In the genomic region with DNA sequence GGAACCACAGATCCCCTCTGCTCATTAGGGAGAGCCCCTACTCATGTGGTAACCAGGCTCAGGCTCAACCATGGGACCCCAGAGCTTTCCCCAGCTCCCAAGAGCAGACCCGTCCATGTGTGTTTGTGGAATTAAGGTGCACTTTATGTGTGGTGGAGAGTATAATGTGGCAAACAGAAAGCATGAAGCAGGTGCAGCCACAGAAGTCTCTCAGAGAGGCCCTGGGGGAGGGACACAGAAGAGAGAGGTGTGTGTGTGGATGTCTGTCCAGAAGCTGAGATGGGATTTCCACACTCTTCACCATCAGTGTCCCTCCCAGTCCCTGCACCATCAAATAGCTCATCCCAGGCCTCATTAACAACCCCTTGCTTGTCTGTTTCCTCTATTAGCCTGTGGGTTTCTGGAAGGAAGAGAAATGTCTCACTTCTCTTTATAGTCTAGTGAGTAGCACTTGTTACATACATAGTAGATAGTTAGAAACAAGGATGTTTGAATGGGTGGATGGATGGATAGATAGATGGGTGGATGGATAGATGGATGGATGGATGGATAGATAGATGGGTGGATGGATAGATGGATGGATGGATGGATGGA, we compare ENCODE assay signal across 29 mouse cellular contexts. TPM values are rescaled to one million over a fixed set of nuclear protein-coding genes. Genes with fewer than 3 reads are reported as not detected.
DNase-seq lines count a peak whose midpoint lies in the region; ATAC-seq and TF ChIP-seq lines count a peak whose summit lies in the region.
"Had no signal": no experiment of that assay in that cellular context is flagged by ENCODE, and none has a peak within 500 bp of the region (broad histone marks: within the 10 kb centered on the region; RNA-seq: fewer than 3 reads in every experiment).

No protein-coding gene starts in this region.

- 90% methylated on average over 1 of the region's 1 CpGs for WGBS in midbrain, embryonic 11.5 days
- 85% methylated on average over 1 of the region's 1 CpGs for WGBS in midbrain, embryonic 10.5 days
- WGBS in bone marrow, adult 2 months = 65% methylated on average over 1 of the region's 1 CpGs
- WGBS in hindbrain, embryonic 13.5 days = 95% methylated on average over 1 of the region's 1 CpGs

- no peak for TF ChIP-seq POLR2A in bone marrow, adult 2 months (IDR thresholded peaks at IDR 0.05; ENCODE audit: borderline replicate concordance, control insufficient read depth, low read depth, low read length)

- no peak for TF ChIP-seq CTCF in bone marrow, adult 2 months (IDR thresholded peaks at IDR 0.05; ENCODE audit: control insufficient read depth, insufficient read depth, low read length)

- no peak overlapping the region for H3K4me2 ChIP-seq in midbrain, embryonic 11.5 days
- no peak overlapping the region for H3K4me2 ChIP-seq in hindbrain, embryonic 13.5 days
- H3K4me2 ChIP-seq: embryonic facial prominence, embryonic 12.5 days; embryonic facial prominence, embryonic 15.5 days; heart, embryonic 12.5 days; heart, embryonic 15.5 days; hindbrain, embryonic 15.5 days had no signal

- intact Hi-C loops in gastrocnemius, postnatal 36 days (cut with DNase I) = no loop called here

- peak; percentile 64 for DNase-seq in midbrain, embryonic 11.5 days (ENCODE audit: low spot score, missing footprints)
- DNase-seq in midbrain, embryonic 10.5 days (ENCODE audit: low spot score) = no peak
- peak; percentile 49 for DNase-seq in thymus, postnatal 25 days
- DNase-seq in gastrocnemius, postnatal 36 days = no peak
- no peak for DNase-seq in ovary, postnatal 36 days (ENCODE audit: low spot score)
- DNase-seq: adrenal gland, adult 8-10 months; adrenal gland, postnatal 25 days; cerebellum, adult 18-20 months; cerebellum, adult 9-10 months; cerebellum, postnatal 14 days; forebrain, postnatal 0 days; gastrocnemius, adult 2 months; gastrocnemius, postnatal 25 days; heart, adult 11 months; heart, postnatal 10 days; heart, postnatal 36 days had no signal

- H3K36me3 ChIP-seq in midbrain, embryonic 11.5 days (ENCODE audit: control insufficient read depth, insufficient read depth, low read length) = no peaks in the 10 kb centered on the region
- H3K36me3 ChIP-seq in midbrain, embryonic 10.5 days = no peaks in the 10 kb centered on the region
- no peaks in the 10 kb centered on the region for H3K36me3 ChIP-seq in hindbrain, embryonic 13.5 days
- H3K36me3 ChIP-seq: embryonic facial prominence, embryonic 12.5 days; embryonic facial prominence, embryonic 15.5 days; heart, embryonic 12.5 days; heart, embryonic 15.5 days; hindbrain, embryonic 10.5 days; hindbrain, embryonic 15.5 days had no signal

- no peak overlapping the region for H3K9ac ChIP-seq in midbrain, embryonic 11.5 days (ENCODE audit: low read length)
- no peak overlapping the region for H3K9ac ChIP-seq in hindbrain, embryonic 13.5 days
- H3K9ac ChIP-seq: embryonic facial prominence, embryonic 12.5 days; embryonic facial prominence, embryonic 15.5 days; forebrain, postnatal 0 days; heart, embryonic 12.5 days; heart, embryonic 15.5 days; hindbrain, embryonic 15.5 days had no signal

- H3K4me1 ChIP-seq in midbrain, embryonic 11.5 days (ENCODE audit: control insufficient read depth, insufficient read depth, low read length) = no peaks in the 10 kb centered on the region
- H3K4me1 ChIP-seq in midbrain, embryonic 10.5 days = peaks cover 19% of the 10 kb centered on the region
- H3K4me1 ChIP-seq in bone marrow, adult 2 months (ENCODE audit: control insufficient read depth, insufficient read depth, low read length) = no peaks in the 10 kb centered on the region; the same call in none of the 2 replicates
- H3K4me1 ChIP-seq in hindbrain, embryonic 13.5 days (replicated peaks) = peaks cover 4% of the 10 kb centered on the region; the same call in 1 of the 2 replicates
- H3K4me1 ChIP-seq: heart, embryonic 12.5 days; heart, embryonic 15.5 days; hindbrain, embryonic 15.5 days had no signal

- no peak overlapping the region for H3K4me3 ChIP-seq in midbrain, embryonic 11.5 days (ENCODE audit: low read depth, low read length)
- H3K4me3 ChIP-seq in midbrain, embryonic 10.5 days = no peak overlapping the region
- H3K4me3 ChIP-seq in bone marrow, adult 2 months (replicated peaks; ENCODE audit: control insufficient read depth, low read depth, low read length) = no peak overlapping the region
- no peak overlapping the region for H3K4me3 ChIP-seq in hindbrain, embryonic 13.5 days
- H3K4me3 ChIP-seq: embryonic facial prominence, embryonic 12.5 days; embryonic facial prominence, embryonic 15.5 days; gastrocnemius, adult 2 months; heart, embryonic 12.5 days; heart, embryonic 15.5 days; hindbrain, embryonic 10.5 days; hindbrain, embryonic 15.5 days had no signal

- H3K27ac ChIP-seq in midbrain, embryonic 11.5 days (ENCODE audit: low read depth, low read length) = no peak overlapping the region
- H3K27ac ChIP-seq in midbrain, embryonic 10.5 days (replicated peaks) = no peak overlapping the region
- peak overlapping the region; percentile 3; the same call in 1 of the 2 replicates for H3K27ac ChIP-seq in bone marrow, adult 2 months (ENCODE audit: control insufficient read depth, insufficient read depth, low read depth, low read length, poor library complexity)
- H3K27ac ChIP-seq in hindbrain, embryonic 13.5 days = no peak overlapping the region
- H3K27ac ChIP-seq: embryonic facial prominence, embryonic 12.5 days; embryonic facial prominence, embryonic 15.5 days; gastrocnemius, adult 2 months; heart, embryonic 15.5 days; hindbrain, embryonic 10.5 days; hindbrain, embryonic 15.5 days had no signal

- H3K27me3 ChIP-seq in midbrain, embryonic 11.5 days (ENCODE audit: control insufficient read depth, insufficient read depth, low read length) = no peaks in the 10 kb centered on the region
- peaks cover 20% of the 10 kb centered on the region; the same call in 1 of the 2 replicates for H3K27me3 ChIP-seq in midbrain, embryonic 10.5 days (ENCODE audit: low read depth, poor library complexity, severe bottlenecking)
- H3K27me3 ChIP-seq in hindbrain, embryonic 13.5 days = 0 out of 2 replicates have a peak, but pooled peaks cover 3% of the 10 kb centered on the region
- H3K27me3 ChIP-seq: embryonic facial prominence, embryonic 15.5 days; heart, embryonic 15.5 days; hindbrain, embryonic 15.5 days had no signal

- no peak for ATAC-seq in midbrain, embryonic 11.5 days (ENCODE audit: low FRiP score)
- ATAC-seq in megakaryocyte, adult 5-6 weeks (ENCODE audit: poor library complexity, severe bottlenecking) = peak; percentile 80
- no peak for ATAC-seq in hindbrain, embryonic 13.5 days (ENCODE audit: low FRiP score)
- ATAC-seq: activated CD4-positive, CD25-positive, alpha-beta regulatory T cell, adult 4 months; forebrain, embryonic 14.5 days; forebrain, postnatal 0 days had no signal

- no peaks in the 10 kb centered on the region for H3K9me3 ChIP-seq in midbrain, embryonic 11.5 days (ENCODE audit: control insufficient read depth, low read length)
- H3K9me3 ChIP-seq in midbrain, embryonic 10.5 days (replicated peaks) = peaks cover 6% of the 10 kb centered on the region; the same call in 1 of the 2 replicates
- H3K9me3 ChIP-seq in hindbrain, embryonic 13.5 days = no peaks in the 10 kb centered on the region
- H3K9me3 ChIP-seq: embryonic facial prominence, embryonic 12.5 days; embryonic facial prominence, embryonic 15.5 days; heart, embryonic 12.5 days; heart, embryonic 15.5 days; hindbrain, embryonic 15.5 days had no signal

RNA-seq across cellular contexts. Expression of a gene that starts 26.6 kb away (rescaled TPM):
- polyA plus RNA-seq in midbrain, embryonic 11.5 days (2014; fragmentation: Nextera tagmentation; extraction: Ambion mirVana) = not detected in 2 replicates
- polyA plus RNA-seq in midbrain, embryonic 10.5 days (2016; fragmentation: Nextera tagmentation; extraction: Ambion mirVana) = not detected in 2 replicates
- 1.4 TPM in 1 of 2 replicates, not detected in the other for polyA plus RNA-seq in bone marrow, adult 2 months (2011; ENCODE audit: insufficient read depth, insufficient read length, low replicate concordance, missing spikeins)
- not detected in 2 replicates for total RNA-seq in megakaryocyte, adult 5-6 weeks (2015)
- not detected in 2 replicates for total RNA-seq in megakaryocyte, adult 5-6 weeks (2017)
- not detected in 2 replicates for polyA plus RNA-seq in hindbrain, embryonic 13.5 days (2015; fragmentation: Nextera tagmentation; extraction: Ambion mirVana)
- not detected for total RNA-seq in gastrocnemius, postnatal 36 days (2021)
- total RNA-seq: adrenal gland, adult 8-10 months; adrenal gland, postnatal 25 days; forebrain, postnatal 0 days; gastrocnemius, adult 2 months; gastrocnemius, postnatal 25 days; heart, postnatal 10 days; heart, postnatal 36 days had no signal
- polyA plus RNA-seq: embryonic facial prominence, embryonic 12.5 days; embryonic facial prominence, embryonic 15.5 days; forebrain, embryonic 11.5 days; forebrain, embryonic 14.5 days; forebrain, postnatal 0 days; frontal cortex, adult 2 months; heart, embryonic 12.5 days; heart, embryonic 15.5 days; hindbrain, embryonic 10.5 days; hindbrain, embryonic 15.5 days had no signal

RNA-seq across cellular contexts. Expression of a gene that starts 35.9 kb away (rescaled TPM):
- polyA plus RNA-seq in midbrain, embryonic 11.5 days (2014; fragmentation: Nextera tagmentation; extraction: Ambion mirVana) = 9.8 and 10.4 TPM in 2 replicates
- 11.4 and 13.0 TPM in 2 replicates for polyA plus RNA-seq in midbrain, embryonic 10.5 days (2016; fragmentation: Nextera tagmentation; extraction: Ambion mirVana)
- 17.1 and 27.6 TPM in 2 replicates for polyA plus RNA-seq in bone marrow, adult 2 months (2011; ENCODE audit: insufficient read depth, insufficient read length, low replicate concordance, missing spikeins)
- total RNA-seq in megakaryocyte, adult 5-6 weeks (2015) = 4.2 and 7.6 TPM in 2 replicates
- 19.6 and 27.5 TPM in 2 replicates for total RNA-seq in megakaryocyte, adult 5-6 weeks (2017)
- polyA plus RNA-seq in hindbrain, embryonic 13.5 days (2015; fragmentation: Nextera tagmentation; extraction: Ambion mirVana) = 12.5 and 14.5 TPM in 2 replicates
- total RNA-seq in gastrocnemius, postnatal 36 days (2021) = 1 to 10 TPM; 4.4 to 5.1 TPM

RNA-seq across cellular contexts. Expression of a gene that starts 41.6 kb away (rescaled TPM):
- polyA plus RNA-seq in midbrain, embryonic 11.5 days (2014; fragmentation: Nextera tagmentation; extraction: Ambion mirVana) = 0.34 and 0.36 TPM in 2 replicates
- polyA plus RNA-seq in midbrain, embryonic 10.5 days (2016; fragmentation: Nextera tagmentation; extraction: Ambion mirVana) = 0.25 and 0.48 TPM in 2 replicates
- 0.70 TPM in 1 of 2 replicates, not detected in the other for polyA plus RNA-seq in bone marrow, adult 2 months (2011; ENCODE audit: insufficient read depth, insufficient read length, low replicate concordance, missing spikeins)
- 0.36 TPM in 1 of 2 replicates, not detected in the other for total RNA-seq in megakaryocyte, adult 5-6 weeks (2015)
- total RNA-seq in megakaryocyte, adult 5-6 weeks (2017) = 0.11 and 0.73 TPM in 2 replicates
- polyA plus RNA-seq in hindbrain, embryonic 13.5 days (2015; fragmentation: Nextera tagmentation; extraction: Ambion mirVana) = 0.56 and 0.57 TPM in 2 replicates
- not detected for total RNA-seq in gastrocnemius, postnatal 36 days (2021)
- total RNA-seq: adrenal gland, postnatal 25 days; gastrocnemius, adult 2 months had no signal

Comparison
In these comparisons a context has a peak if more than half of its experiments do, and no peak if none do; other contexts are left out.
1. DNase-seq: peak in midbrain, embryonic 11.5 days (single experiment) and thymus, postnatal 25 days (single experiment); none in midbrain, embryonic 10.5 days (single experiment), gastrocnemius, postnatal 36 days (0 of 2) and ovary, postnatal 36 days (single experiment).